Mouse (Mus musculus) telencephalon, adult 2 months (tissue): ENCODE measurements around the gene Olfr287.
A peak's percentile ranks its signal among the peaks of the same experiment; 100 is the strongest.

Experiments used
- DNase-seq: peaks from one replicate; pipeline ENCODE4 v3.0.0-alpha.2; 2011; ENCODE audit warnings: low read depth, low spot score

The Olfr287 gene

GRCm38 (mm10) chr15:98167645-98168621 lies 52.9 kb downstream of the Olfr287 start:
- DNase-seq, result peak; percentile 89

- no peak for DNase-seq
Measured at GRCm38 (mm10) chr15:98166963-98167644, 53.8 kb downstream of the Olfr287 start, which contains the start of gene Ccdc184. Gene Ccdc184 (plus strand): TSS chr15:98167158.

GRCm38 (mm10) chr15:98165525-98165924 lies 55.3 kb downstream of the Olfr287 start, which contains the start of gene Asb8:
Gene Asb8 (minus strand): TSS chr15:98165625.
- DNase-seq, result no peak

- DNase-seq, result no peak
Measured at GRCm38 (mm10) chr15:98162561-98162960, 58.3 kb downstream of the Olfr287 start.

GRCm38 (mm10) chr15:98161026-98161805 lies 59.6 kb downstream of the Olfr287 start:
- DNase-seq, result no peak

- DNase-seq, result no peak
Measured at GRCm38 (mm10) chr15:98157253-98157652, 63.6 kb downstream of the Olfr287 start.
